Mouse (Mus musculus): Measurements from ENCODE around the gene D130052B06Rik.

GRCm38 (mm10) chr11:33592826-33593225, 6.3 kb upstream of the D130052B06Rik start:
- no peak for TF ChIP-seq POLR2A (IDR thresholded peaks at IDR 0.05; ENCODE audit: extremely low read depth, insufficient read depth, low read length)
- no peak for TF ChIP-seq CTCF (IDR thresholded peaks at IDR 0.05; ENCODE audit: low read depth, low read length)

Data from liver, adult 2 months (tissue).